Mouse (Mus musculus) layer of hippocampus, adult 8-10 months (tissue): ENCODE data around the gene Fcgr2b. TPM values are rescaled to one million over a fixed set of nuclear protein-coding genes. Genes with fewer than 3 reads are reported as not detected.
"Not testable (repeated sequence)": the region's sequence is repeated elsewhere in the genome, so short reads cannot be mapped to it uniquely, and the experiment has no call there.

ENCODE experiments used
- DNase-seq, 2 experiments: peaks; one replicate each; pipeline ENCODE4 v3.0.0; 2022; ENCODE audit warnings: low spot score in 2 of 2
- total RNA-seq, 4 experiments: library from RNA; stranded (reverse); gene quantifications; 2 replicates each; pipeline ENCODE4 v1.2.4; 2022

The Fcgr2b gene
- total RNA-seq, 4 experiments from 2014 or later, result 4.2 to 46.4 (median 21.4) TPM

GRCm38 (mm10) chr1:170978601-170979000 is 2.3 kb upstream of the Fcgr2b start:
- DNase-seq, result no peak

- peak in 1 of 2 experiments; percentile 12 for DNase-seq
Measured at GRCm38 (mm10) chr1:170975751-170976161, 591 bp downstream of the Fcgr2b start.

- DNase-seq, result not testable (repeated sequence)
Measured at GRCm38 (mm10) chr1:170975350-170975749, 997 bp downstream of the Fcgr2b start.

- DNase-seq, result no peak
Measured at GRCm38 (mm10) chr1:170974736-170975135, 1.6 kb downstream of the Fcgr2b start.

GRCm38 (mm10) chr1:170974171-170974570 is 2.2 kb downstream of the Fcgr2b start:
- no peak for DNase-seq

- DNase-seq, result no peak
Measured at GRCm38 (mm10) chr1:170972936-170973335, 3.4 kb downstream of the Fcgr2b start.

GRCm38 (mm10) chr1:170972494-170972893 is 3.9 kb downstream of the Fcgr2b start:
- DNase-seq, result no peak

GRCm38 (mm10) chr1:170968576-170968975 is 7.8 kb downstream of the Fcgr2b start:
- DNase-seq, result no peak

- DNase-seq, result no peak
Measured at GRCm38 (mm10) chr1:170967581-170967980, 8.8 kb downstream of the Fcgr2b start.

GRCm38 (mm10) chr1:170963087-170963486 is 13.3 kb downstream of the Fcgr2b start:
- DNase-seq, result no peak

- no peak for DNase-seq
Measured at GRCm38 (mm10) chr1:170962301-170962700, 14.0 kb downstream of the Fcgr2b start.

GRCm38 (mm10) chr1:170961101-170961500 is 15.2 kb downstream of the Fcgr2b start:
- no peak for DNase-seq

- no peak for DNase-seq
Measured at GRCm38 (mm10) chr1:170959791-170960190, 16.6 kb downstream of the Fcgr2b start.

- DNase-seq, result no peak
Measured at GRCm38 (mm10) chr1:170958225-170958624, 18.1 kb downstream of the Fcgr2b start.

GRCm38 (mm10) chr1:170953192-170953591 is 23.2 kb downstream of the Fcgr2b start:
- DNase-seq, result no peak

- DNase-seq, result no peak
Measured at GRCm38 (mm10) chr1:170950772-170951171, 25.6 kb downstream of the Fcgr2b start.

GRCm38 (mm10) chr1:170944908-170945307 is 31.4 kb downstream of the Fcgr2b start:
- DNase-seq, result not testable (repeated sequence)

- not testable (repeated sequence) for DNase-seq
Measured at GRCm38 (mm10) chr1:170944151-170944550, 32.2 kb downstream of the Fcgr2b start.

GRCm38 (mm10) chr1:170939255-170939654 is 37.1 kb downstream of the Fcgr2b start:
- no peak for DNase-seq

GRCm38 (mm10) chr1:170934383-170934782 is 42.0 kb downstream of the Fcgr2b start:
- DNase-seq, result no peak

- no peak for DNase-seq
Measured at GRCm38 (mm10) chr1:170933940-170934339, 42.4 kb downstream of the Fcgr2b start.

- no peak for DNase-seq
Measured at GRCm38 (mm10) chr1:170933386-170933920, 42.9 kb downstream of the Fcgr2b start.

GRCm38 (mm10) chr1:170932043-170932442 is 44.3 kb downstream of the Fcgr2b start:
- DNase-seq, result no peak

- no peak for DNase-seq
Measured at GRCm38 (mm10) chr1:170929245-170929644, 47.1 kb downstream of the Fcgr2b start.
